Mouse (Mus musculus) central nervous system, embryonic 14 days (tissue): ENCODE measurements around the gene B020031M17Rik. TPM values are rescaled to one million over a fixed set of nuclear protein-coding genes. Genes with fewer than 3 reads are reported as not detected.

ENCODE experiments used
- polyA plus RNA-seq: library from polyadenylated mRNA; depleted of rRNA; stranded (reverse); fragments of >200 nt; gene quantifications from 2 replicates; pipeline ENCODE4 v1.2.3, GENCODE M21; 2012; rRNA removed

The B020031M17Rik gene
- not detected in 2 replicates for polyA plus RNA-seq

DNA sequence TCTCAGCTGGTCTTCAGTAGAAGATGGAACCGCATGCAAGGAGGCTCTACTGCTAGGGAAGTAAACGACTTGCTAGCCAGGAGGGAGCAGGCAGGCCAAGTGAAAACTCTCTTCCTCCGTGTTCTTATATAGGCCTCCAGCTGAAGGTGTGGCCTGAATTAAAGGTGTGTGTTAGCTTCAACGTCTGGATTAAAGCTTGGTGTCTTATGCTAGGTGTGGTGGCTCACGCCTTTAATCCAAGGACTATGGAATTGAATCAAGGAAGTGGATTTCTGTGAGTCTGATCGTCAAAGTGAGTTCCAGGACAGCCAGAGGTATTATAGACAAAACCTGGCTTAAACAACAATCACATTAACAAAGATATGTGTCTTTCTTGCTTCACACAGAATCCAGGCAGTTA lies at the start of gene B020031M17Rik:
Gene B020031M17Rik, minus strand, starts transcription at position 101 of the 400 bp plus-strand sequence.

GRCm38 (mm10) chr13:119929172-119929571 lies 21.4 kb downstream of the B020031M17Rik start, which contains the start of gene Gm21761:
Gm21761 (minus strand) TSS chr13:119929272.

Other genes starting within 250 kb of the B020031M17Rik start
- gene Nim1k, start 194.9 kb downstream of the B020031M17Rik start, polyA plus RNA-seq, result 2.2 and 2.4 TPM in 2 replicates
- 34.3 and 40.4 TPM in 2 replicates for gene Zfp131, start 159.9 kb downstream of the B020031M17Rik start, polyA plus RNA-seq
- not detected in 2 replicates for gene AF067063, start 120.6 kb downstream of the B020031M17Rik start, polyA plus RNA-seq
- not detected in 2 replicates for gene D13Ertd608e, start 114.8 kb downstream of the B020031M17Rik start, polyA plus RNA-seq
- gene Tcstv1, start 56.0 kb downstream of the B020031M17Rik start, polyA plus RNA-seq, result not detected in 2 replicates
- gene Gm21761, start 21.5 kb downstream of the B020031M17Rik start, polyA plus RNA-seq, result not detected in 2 replicates
- gene Gm36079, start 76.2 kb upstream of the B020031M17Rik start, polyA plus RNA-seq, result not detected in 2 replicates
- 0.06 TPM in 2 replicates for gene Gm21188, start 101.4 kb upstream of the B020031M17Rik start, polyA plus RNA-seq
- gene Gm20767, start 189.4 kb upstream of the B020031M17Rik start, polyA plus RNA-seq, result not detected in 2 replicates
- gene Gm21818, start 221.6 kb upstream of the B020031M17Rik start, polyA plus RNA-seq, result not detected in 2 replicates